Mouse (Mus musculus) cerebellum, adult 2 months (tissue): ENCODE measurements around the gene Snai3.

Experiments used
- CTCF ChIP-seq: fragments of 200-500 bp; IDR thresholded peaks from 2 replicates; pipeline ENCODE4 v1.5.1; 2011; ENCODE audit warnings: low read depth, mild to moderate bottlenecking, control low read depth, low read length, moderate library complexity, borderline replicate concordance; ENCODE audit not compliant: insufficient read depth
- POLR2A ChIP-seq: fragments of 200-500 bp; IDR thresholded peaks from 2 replicates; pipeline ENCODE4 v1.6.1; 2011; ENCODE audit warnings: low read length, control low read depth, borderline replicate concordance; ENCODE audit not compliant: insufficient read depth

DNA sequence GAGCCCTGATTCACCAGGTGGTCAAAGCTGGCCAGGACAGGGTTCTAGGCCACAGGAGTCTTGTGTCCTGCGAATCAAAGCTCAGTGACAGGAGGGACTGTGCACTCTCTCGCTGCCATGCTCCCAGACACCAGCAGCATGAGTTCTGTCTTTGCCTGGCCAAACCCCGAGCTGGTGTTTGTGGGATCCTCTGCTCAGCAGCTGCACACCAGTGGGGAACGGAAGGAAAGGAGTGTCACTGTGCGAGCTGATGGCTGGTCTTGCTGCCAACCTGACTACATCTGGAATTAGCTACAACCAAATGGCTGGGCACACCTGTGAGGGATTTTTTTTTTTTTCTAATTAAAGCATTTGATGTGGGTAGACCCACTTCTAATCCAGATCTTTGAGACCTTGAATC, 10.2 kb upstream of the Snai3 start:
- TF ChIP-seq CTCF (no peak), POLR2A (no peak)
